17 mouse cellular contexts compared by ENCODE assay signal in the genomic region with DNA sequence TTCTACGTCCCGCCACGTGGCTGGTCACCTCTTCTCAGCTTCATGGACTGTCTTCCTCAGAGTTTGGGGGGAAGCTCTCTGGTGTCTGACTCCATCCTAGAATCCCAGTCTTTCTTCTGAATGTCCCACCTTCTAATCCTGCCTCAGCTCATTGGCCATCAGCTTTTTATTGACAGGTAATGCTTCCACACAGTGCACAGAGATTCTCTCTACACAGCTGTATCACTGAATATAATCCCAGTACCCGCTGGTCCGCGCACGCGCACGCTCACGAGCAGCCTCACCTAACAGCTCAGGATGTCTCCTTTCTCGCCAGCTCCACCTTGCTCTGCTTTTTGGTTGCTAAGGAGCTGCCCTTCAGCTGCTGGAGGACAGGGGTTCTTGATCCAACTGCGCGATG.
"Had no signal": no experiment of that assay in that cellular context is flagged by ENCODE, and none has a peak within 500 bp of the region (broad histone marks: within the 10 kb centered on the region; RNA-seq: fewer than 3 reads in every experiment).

No protein-coding gene starts in this region.

- H3K9me3 ChIP-seq: limb, embryonic 12.5 days; limb, embryonic 15.5 days; midbrain, embryonic 12.5 days; stomach, embryonic 15.5 days had no signal

- H3K36me3 ChIP-seq: limb, embryonic 12.5 days; limb, embryonic 15.5 days; midbrain, embryonic 12.5 days; stomach, embryonic 15.5 days had no signal

- H3K9ac ChIP-seq: limb, embryonic 12.5 days; limb, embryonic 15.5 days; liver, embryonic 14.5 days; liver, postnatal 0 days; lung, embryonic 14.5 days; midbrain, embryonic 12.5 days; stomach, embryonic 15.5 days had no signal

- DNase-seq: kidney, adult 9 months; kidney, postnatal 14 days; kidney, postnatal 4 days; liver, postnatal 0 days; right cerebral cortex, adult 18-20 months; right cerebral cortex, postnatal 14 days; spleen, adult 18-20 months; thymus, postnatal 25 days had no signal

- H3K4me3 ChIP-seq: limb, embryonic 12.5 days; limb, embryonic 15.5 days; midbrain, embryonic 12.5 days; stomach, embryonic 15.5 days had no signal

- H3K27me3 ChIP-seq: limb, embryonic 12.5 days; limb, embryonic 15.5 days; stomach, embryonic 15.5 days had no signal

- H3K4me2 ChIP-seq: limb, embryonic 12.5 days; limb, embryonic 15.5 days; liver, embryonic 11.5 days; lung, embryonic 14.5 days; midbrain, embryonic 12.5 days; stomach, embryonic 15.5 days had no signal

- H3K4me1 ChIP-seq: midbrain, embryonic 12.5 days; stomach, embryonic 15.5 days had no signal

- H3K27ac ChIP-seq: limb, embryonic 12.5 days; limb, embryonic 15.5 days; liver, embryonic 14.5 days; macrophage; midbrain, embryonic 12.5 days; stomach, embryonic 15.5 days had no signal

- ATAC-seq: liver, postnatal 0 days; lung, postnatal 0 days had no signal
